Mouse (Mus musculus) bone marrow macrophage, adult 2 months (primary cell): ENCODE results near the gene Ghdc.

ENCODE experiments used
- CTCF ChIP-seq: IDR thresholded peaks from 2 replicates; pipeline ENCODE4 v1.5.1; 2012; ENCODE audit warnings: low read depth, mild to moderate bottlenecking, low read length, moderate library complexity
- POLR2A ChIP-seq: IDR thresholded peaks from 2 replicates; pipeline ENCODE4 v1.6.1; 2012; ENCODE audit warnings: mild to moderate bottlenecking, low read depth, low read length, borderline replicate concordance

GRCm38 (mm10) chr11:100806380-100807305 is 35.9 kb upstream of the Ghdc start:
- no peak for TF ChIP-seq POLR2A
- no peak for TF ChIP-seq CTCF
